In the genomic region with DNA sequence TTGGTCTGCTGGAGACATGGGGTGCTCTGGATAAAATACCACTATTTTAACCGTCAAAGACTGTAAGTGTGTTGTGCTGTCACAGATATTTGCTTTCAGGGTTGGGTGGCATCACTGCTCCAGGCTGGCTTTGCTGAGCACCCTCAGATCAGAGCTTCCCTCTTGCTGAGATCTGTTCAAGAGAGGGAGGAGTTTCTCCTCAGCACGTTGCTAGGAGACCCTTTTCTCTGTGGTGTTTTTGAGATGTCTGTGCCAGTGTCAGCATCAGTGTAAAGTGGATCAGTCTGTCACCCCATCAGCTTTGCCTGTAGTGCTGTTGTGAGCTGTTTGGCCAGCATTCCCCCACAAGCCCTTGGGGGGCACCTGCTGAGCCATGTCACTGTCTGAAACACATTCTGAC, we compare ENCODE assay signal across 22 mouse cellular contexts.
DNase-seq lines count a peak whose midpoint lies in the region; ATAC-seq and TF ChIP-seq lines count a peak whose summit lies in the region.
"Had no signal": no experiment of that assay in that cellular context is flagged by ENCODE, and none has a peak within 500 bp of the region (broad histone marks: within the 10 kb centered on the region; RNA-seq: fewer than 3 reads in every experiment).

No protein-coding gene starts in this region.

- 49% methylated on average over 2 of the region's 2 CpGs for WGBS in hindbrain, embryonic 16.5 days
- WGBS in hindbrain, embryonic 10.5 days, result 50% methylated on average over 2 of the region's 2 CpGs
- 46% methylated on average over 2 of the region's 2 CpGs for WGBS in neural tube, embryonic 15.5 days
- 29% methylated on average over 2 of the region's 2 CpGs for WGBS in forebrain, postnatal 0 days
- WGBS in midbrain, postnatal 0 days, result 23% methylated on average over 2 of the region's 2 CpGs

- H3K36me3 ChIP-seq in hindbrain, embryonic 16.5 days (ENCODE audit: control insufficient read depth, insufficient read depth, low read length), result no peaks in the 10 kb centered on the region
- H3K36me3 ChIP-seq in hindbrain, embryonic 10.5 days, result no peaks in the 10 kb centered on the region
- no peaks in the 10 kb centered on the region for H3K36me3 ChIP-seq in neural tube, embryonic 15.5 days
- no peaks in the 10 kb centered on the region for H3K36me3 ChIP-seq in forebrain, postnatal 0 days (ENCODE audit: insufficient read depth)
- H3K36me3 ChIP-seq in midbrain, postnatal 0 days (ENCODE audit: insufficient read depth, low read length), result no peaks in the 10 kb centered on the region
- H3K36me3 ChIP-seq: embryonic facial prominence, embryonic 15.5 days; limb, embryonic 13.5 days; liver, embryonic 15.5 days had no signal

- no peak overlapping the region for H3K4me2 ChIP-seq in hindbrain, embryonic 16.5 days (ENCODE audit: low read length)
- H3K4me2 ChIP-seq in neural tube, embryonic 15.5 days, result no peak overlapping the region
- H3K4me2 ChIP-seq in forebrain, postnatal 0 days (ENCODE audit: low read depth), result no peak overlapping the region
- no peak overlapping the region for H3K4me2 ChIP-seq in midbrain, postnatal 0 days (ENCODE audit: low read depth, low read length, poor library complexity, severe bottlenecking)
- H3K4me2 ChIP-seq: embryonic facial prominence, embryonic 15.5 days; limb, embryonic 13.5 days; liver, embryonic 15.5 days had no signal

- ATAC-seq in hindbrain, embryonic 16.5 days, result peak; percentile 80
- peak; percentile 66 for ATAC-seq in neural tube, embryonic 15.5 days (ENCODE audit: low FRiP score)
- ATAC-seq in forebrain, postnatal 0 days, result peak; percentile 98
- ATAC-seq in midbrain, postnatal 0 days (ENCODE audit: low FRiP score), result peak; percentile 66
- ATAC-seq: activated CD4-positive, CD25-positive, alpha-beta regulatory T cell, adult 4 months; Patski had no signal

- H3K4me3 ChIP-seq in hindbrain, embryonic 16.5 days (ENCODE audit: low read length), result no peak overlapping the region
- H3K4me3 ChIP-seq in hindbrain, embryonic 10.5 days, result no peak overlapping the region
- H3K4me3 ChIP-seq in neural tube, embryonic 15.5 days (replicated peaks), result no peak overlapping the region
- H3K4me3 ChIP-seq in forebrain, postnatal 0 days (ENCODE audit: low read depth, low read length), result no peak overlapping the region
- no peak overlapping the region for H3K4me3 ChIP-seq in midbrain, postnatal 0 days (ENCODE audit: low read depth, low read length)
- H3K4me3 ChIP-seq: embryonic facial prominence, embryonic 15.5 days; limb, embryonic 13.5 days; liver, embryonic 15.5 days had no signal

- no peaks in the 10 kb centered on the region for H3K27me3 ChIP-seq in hindbrain, embryonic 16.5 days (replicated peaks; ENCODE audit: control insufficient read depth, insufficient read depth, low read length)
- no peaks in the 10 kb centered on the region for H3K27me3 ChIP-seq in hindbrain, embryonic 10.5 days (ENCODE audit: insufficient read depth, poor library complexity, severe bottlenecking)
- no peaks in the 10 kb centered on the region for H3K27me3 ChIP-seq in neural tube, embryonic 15.5 days (replicated peaks)
- no peaks in the 10 kb centered on the region for H3K27me3 ChIP-seq in forebrain, postnatal 0 days (ENCODE audit: insufficient read depth, low read length)
- no peaks in the 10 kb centered on the region for H3K27me3 ChIP-seq in midbrain, postnatal 0 days (ENCODE audit: insufficient read depth, low read length)
- H3K27me3 ChIP-seq: embryonic facial prominence, embryonic 15.5 days; limb, embryonic 13.5 days; liver, embryonic 15.5 days; Patski had no signal

- DNase-seq in hindbrain, embryonic 10.5 days (ENCODE audit: low spot score), result no peak
- DNase-seq in neural tube, embryonic 10.5 days (ENCODE audit: extremely low spot score, low spot score), result no peak
- peak; percentile 75 for DNase-seq in forebrain, postnatal 0 days
- DNase-seq in midbrain, postnatal 0 days (ENCODE audit: low spot score), result peak; percentile 54
- no peak for DNase-seq in urinary bladder, postnatal 10 days (ENCODE audit: low spot score)
- no peak for DNase-seq in kidney, postnatal 10 days
- DNase-seq: adrenal gland, postnatal 25 days; cerebellum, postnatal 10 days; embryo, embryonic 11 days; gastrocnemius, postnatal 25 days; kidney, adult 8-10 months; kidney, postnatal 4 days; lung, postnatal 10 days; thymus, postnatal 36 days had no signal

- no peak overlapping the region for H3K9ac ChIP-seq in hindbrain, embryonic 16.5 days (ENCODE audit: low read depth, low read length)
- H3K9ac ChIP-seq in neural tube, embryonic 15.5 days (replicated peaks), result no peak overlapping the region
- H3K9ac ChIP-seq in forebrain, postnatal 0 days, result no peak overlapping the region
- H3K9ac ChIP-seq in midbrain, postnatal 0 days (replicated peaks; ENCODE audit: low read length, poor library complexity, severe bottlenecking), result no peak overlapping the region
- H3K9ac ChIP-seq: embryonic facial prominence, embryonic 15.5 days; limb, embryonic 13.5 days; liver, embryonic 15.5 days had no signal

- peaks cover 3% of the 10 kb centered on the region for H3K4me1 ChIP-seq in hindbrain, embryonic 16.5 days (ENCODE audit: control insufficient read depth, insufficient read depth, low read depth, low read length)
- H3K4me1 ChIP-seq in hindbrain, embryonic 10.5 days (replicated peaks), result peaks cover 9% of the 10 kb centered on the region
- peaks cover 7% of the 10 kb centered on the region; the same call in 1 of the 2 replicates for H3K4me1 ChIP-seq in neural tube, embryonic 15.5 days
- H3K4me1 ChIP-seq in forebrain, postnatal 0 days (ENCODE audit: insufficient read depth), result peaks cover 7% of the 10 kb centered on the region; the same call in 1 of the 2 replicates
- H3K4me1 ChIP-seq in midbrain, postnatal 0 days (ENCODE audit: insufficient read depth, low read length), result no peaks in the 10 kb centered on the region
- H3K4me1 ChIP-seq: embryonic facial prominence, embryonic 15.5 days; limb, embryonic 13.5 days; liver, embryonic 15.5 days had no signal

- no peaks in the 10 kb centered on the region for H3K9me3 ChIP-seq in hindbrain, embryonic 16.5 days (ENCODE audit: control insufficient read depth, low read length)
- 0 out of 2 replicates have a peak, but pooled peaks cover 4% of the 10 kb centered on the region for H3K9me3 ChIP-seq in hindbrain, embryonic 10.5 days
- H3K9me3 ChIP-seq in neural tube, embryonic 15.5 days (replicated peaks), result no peaks in the 10 kb centered on the region
- no peaks in the 10 kb centered on the region for H3K9me3 ChIP-seq in forebrain, postnatal 0 days (ENCODE audit: low read length)
- H3K9me3 ChIP-seq in midbrain, postnatal 0 days (ENCODE audit: low read length), result no peaks in the 10 kb centered on the region
- H3K9me3 ChIP-seq: embryonic facial prominence, embryonic 15.5 days; limb, embryonic 13.5 days; liver, embryonic 15.5 days had no signal

- H3K27ac ChIP-seq in hindbrain, embryonic 16.5 days (ENCODE audit: low read depth, low read length), result no peak overlapping the region
- H3K27ac ChIP-seq in hindbrain, embryonic 10.5 days, result no peak overlapping the region
- no peak overlapping the region for H3K27ac ChIP-seq in neural tube, embryonic 15.5 days (replicated peaks)
- H3K27ac ChIP-seq in forebrain, postnatal 0 days (ENCODE audit: low read depth, low read length), result peak overlapping the region; percentile 81
- peak overlapping the region; percentile 27; the same call in 1 of the 2 replicates for H3K27ac ChIP-seq in midbrain, postnatal 0 days (ENCODE audit: low read depth, low read length)
- H3K27ac ChIP-seq: embryonic facial prominence, embryonic 15.5 days; limb, embryonic 13.5 days; liver, embryonic 15.5 days; stomach, postnatal 0 days had no signal

- no peak for TF ChIP-seq CTCF in forebrain, postnatal 0 days (IDR thresholded peaks at IDR 0.05; ENCODE audit: low read depth)
- TF ChIP-seq CTCF in midbrain, postnatal 0 days (IDR thresholded peaks at IDR 0.05), result no peak

Comparison
In these comparisons a context has a peak if more than half of its experiments do, and no peak if none do; other contexts are left out.
1. H3K27ac ChIP-seq: peak in forebrain, postnatal 0 days (single experiment) and midbrain, postnatal 0 days (single experiment); none in hindbrain, embryonic 16.5 days (single experiment), hindbrain, embryonic 10.5 days (single experiment) and neural tube, embryonic 15.5 days (single experiment).
2. DNase-seq: peak in forebrain, postnatal 0 days (single experiment) and midbrain, postnatal 0 days (single experiment); none in hindbrain, embryonic 10.5 days (single experiment), neural tube, embryonic 10.5 days (single experiment), urinary bladder, postnatal 10 days (single experiment) and kidney, postnatal 10 days (single experiment).
3. Peak in every context shown above with its lines, with median percentiles within 50 percentile points of each other: ATAC-seq.